Mouse (Mus musculus): ENCODE data around the gene Spi1. TPM values are rescaled to one million over a fixed set of nuclear protein-coding genes. Genes with fewer than 3 reads are reported as not detected.

The Spi1 gene
- polyA plus RNA-seq, 2 experiments = 15.6 to 20.5 TPM

DNA sequence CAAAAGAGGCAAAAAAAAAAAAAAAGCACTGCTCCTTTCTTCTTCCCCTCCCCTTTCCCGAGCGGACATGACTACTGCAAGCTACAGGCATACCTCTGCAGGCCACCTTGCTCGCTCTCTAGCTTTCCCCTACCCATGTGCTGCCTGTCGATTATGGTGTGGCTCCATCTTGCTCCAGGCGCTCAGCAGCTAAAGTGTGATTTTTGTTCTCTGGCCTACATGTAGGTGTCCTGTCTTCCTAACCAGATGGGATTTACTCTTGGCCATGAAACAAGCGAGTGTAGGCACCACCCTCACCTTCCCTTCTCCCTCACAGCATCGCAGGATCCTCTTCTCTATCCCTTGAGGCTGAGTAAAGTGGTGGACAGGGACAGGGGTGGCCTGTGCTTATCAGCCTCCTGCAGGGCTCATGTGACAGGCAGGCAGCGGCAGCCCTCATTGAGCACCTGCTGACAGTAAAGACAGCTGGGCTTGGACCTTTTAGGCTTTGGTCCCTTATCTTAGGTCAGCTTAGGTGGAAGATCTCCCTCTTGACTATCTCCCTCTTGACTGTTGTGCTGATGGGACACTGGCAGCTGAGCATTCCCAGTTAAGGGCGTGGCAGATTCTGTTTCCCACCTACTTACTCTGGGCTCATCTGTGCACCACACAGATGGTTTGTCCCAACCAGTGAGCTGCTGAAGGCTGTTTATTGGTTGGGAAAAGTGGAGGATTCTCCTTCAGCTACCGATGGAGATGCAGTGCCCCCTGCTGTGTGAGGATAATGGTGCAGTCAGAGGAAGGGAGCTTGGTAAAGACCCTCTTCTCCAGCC, 21.4 kb upstream of the Spi1 start:
- ATAC-seq (ENCODE audit: insufficient read depth) (peak; percentile 93), DNase-seq (ENCODE audit: low read depth in 3 of 3, low spot score in 3 of 3) (peak; percentile 69 to 74 (median 70))
- Histone ChIP-seq H3K27me3 (ENCODE audit: control insufficient read depth, insufficient read depth, low read length) (no peaks in the 10 kb centered on the region), H3K4me1 (replicated peaks; ENCODE audit: control insufficient read depth in 2 of 2, insufficient read depth in 2 of 2, low read length in 1 of 2) (peaks cover 17% of the 10 kb centered on the region in 2 experiments), H3K36me3 (replicated peaks; ENCODE audit: control insufficient read depth, insufficient read depth, low read depth) (peaks cover 72% of the 10 kb centered on the region), H3K4me2 (ENCODE audit: low read depth) (peak overlapping the region; percentile 25), H3K27ac (peak overlapping the region; percentile 71), H3K9ac (replicated peaks) (peak overlapping the region; percentile 15), H3K9me3 (ENCODE audit: control insufficient read depth, low read length) (no peaks in the 10 kb centered on the region), H3K4me3 (ENCODE audit: insufficient read depth in 1 of 2, low read depth in 2 of 2, low read length in 2 of 2) (no peak overlapping the region)
- TF ChIP-seq CTCF (IDR thresholded peaks at IDR 0.05; ENCODE audit: low read depth) (peak; percentile 79), EP300 (IDR thresholded peaks at IDR 0.05; ENCODE audit: low read depth) (peak; percentile 79)
- WGBS (ENCODE audit: insufficient replicate concordance) = 49% methylated on average over 10 of the region's 10 CpGs

DNA sequence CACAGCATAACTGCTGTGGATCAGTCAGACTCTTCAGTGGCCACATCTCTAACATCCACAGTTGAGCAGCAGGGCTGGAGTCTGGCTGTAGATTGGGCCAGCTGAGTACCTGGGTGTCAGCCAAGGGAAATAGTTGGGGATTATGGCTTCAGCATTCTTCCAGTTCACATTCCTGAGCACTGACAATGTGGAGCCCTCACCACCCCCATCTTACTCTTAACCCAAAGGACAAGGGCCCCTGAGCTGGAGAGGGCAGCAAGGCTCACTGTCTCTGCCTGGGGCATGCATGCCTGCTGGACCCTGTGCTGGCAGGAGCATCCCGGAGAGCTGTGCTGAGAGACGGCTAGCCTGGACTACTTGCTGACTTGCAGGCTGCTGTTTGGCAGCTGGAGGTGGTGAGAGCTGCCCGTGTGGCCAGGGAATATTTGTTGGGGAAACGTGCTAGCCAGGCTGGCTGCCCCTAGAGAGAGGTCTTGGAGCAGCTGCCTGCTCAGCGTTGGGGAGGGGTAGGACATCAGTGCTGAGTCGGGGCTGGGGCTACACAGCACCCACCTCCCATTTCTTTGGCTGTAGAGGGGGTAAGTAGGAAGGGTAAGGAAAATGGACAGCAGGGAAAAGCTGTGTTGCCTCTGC, 20.2 kb upstream of the Spi1 start:
- no peak for ATAC-seq (ENCODE audit: insufficient read depth)
- Histone ChIP-seq H3K27me3 (ENCODE audit: control insufficient read depth, insufficient read depth, low read length) (no peaks in the 10 kb centered on the region), H3K9me3 (ENCODE audit: control insufficient read depth, low read length) (no peaks in the 10 kb centered on the region), H3K4me2 (ENCODE audit: low read depth) (no peak overlapping the region), H3K36me3 (replicated peaks; ENCODE audit: control insufficient read depth, insufficient read depth, low read depth) (peaks cover 60% of the 10 kb centered on the region), H3K4me3 (ENCODE audit: insufficient read depth in 1 of 2, low read depth in 2 of 2, low read length in 2 of 2) (no peak overlapping the region), H3K9ac (replicated peaks) (no peak overlapping the region; the same call in 1 of the 2 replicates), H3K27ac (peak overlapping the region; percentile 71), H3K4me1 (replicated peaks; ENCODE audit: control insufficient read depth in 2 of 2, insufficient read depth in 2 of 2, low read length in 1 of 2) (peaks cover 17% of the 10 kb centered on the region in 2 experiments)
- DNase-seq (ENCODE audit: low read depth in 3 of 3, low spot score in 3 of 3) = no peak
- 83% methylated on average over 6 of the region's 6 CpGs for WGBS (ENCODE audit: insufficient replicate concordance)
- no peak for TF ChIP-seq EP300 (IDR thresholded peaks at IDR 0.05; ENCODE audit: low read depth)
- TF ChIP-seq CTCF (IDR thresholded peaks at IDR 0.05; ENCODE audit: low read depth) = no peak

- Histone ChIP-seq H3K36me3 (replicated peaks; ENCODE audit: control insufficient read depth, insufficient read depth, low read depth) (peaks cover 51% of the 10 kb centered on the region), H3K4me2 (ENCODE audit: low read depth) (no peak overlapping the region), H3K9ac (replicated peaks) (no peak overlapping the region), H3K9me3 (ENCODE audit: control insufficient read depth, low read length) (no peaks in the 10 kb centered on the region), H3K4me1 (replicated peaks; ENCODE audit: control insufficient read depth in 2 of 2, insufficient read depth in 2 of 2, low read length in 1 of 2) (peaks cover 17% of the 10 kb centered on the region in 2 experiments), H3K4me3 (ENCODE audit: insufficient read depth in 1 of 2, low read depth in 2 of 2, low read length in 2 of 2) (no peak overlapping the region), H3K27ac (no peak overlapping the region), H3K27me3 (ENCODE audit: control insufficient read depth, insufficient read depth, low read length) (no peaks in the 10 kb centered on the region)
- WGBS (ENCODE audit: insufficient replicate concordance) = 88% methylated on average over 16 of the region's 16 CpGs
- TF ChIP-seq EP300 (IDR thresholded peaks at IDR 0.05; ENCODE audit: low read depth) (no peak), CTCF (IDR thresholded peaks at IDR 0.05; ENCODE audit: low read depth) (no peak)
- DNase-seq (ENCODE audit: low read depth in 3 of 3, low spot score in 3 of 3) (no peak), ATAC-seq (ENCODE audit: insufficient read depth) (no peak)
Observed at GRCm38 (mm10) chr2:91062779-91063606, 19.2 kb upstream of the Spi1 start.

DNA sequence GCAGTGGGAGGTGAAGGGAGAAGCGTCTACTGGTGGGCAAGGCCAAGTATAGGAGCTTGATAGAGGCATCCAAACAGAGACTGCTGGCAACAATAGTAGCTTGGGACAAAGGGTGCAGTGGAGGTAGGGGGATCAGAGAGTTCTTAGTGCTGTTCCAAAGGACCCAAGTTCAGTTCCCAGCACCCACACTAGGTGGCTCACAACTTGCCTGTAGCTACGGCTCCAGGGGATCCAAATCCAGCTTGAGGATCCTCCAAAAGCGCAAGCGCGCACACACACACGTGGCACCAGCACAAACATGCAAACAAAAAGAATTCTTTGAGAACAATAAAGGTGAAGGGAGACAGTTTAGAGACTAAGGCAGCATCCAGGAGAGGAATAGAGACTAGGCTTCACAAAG, 18.0 kb upstream of the Spi1 start:
- Histone ChIP-seq H3K9me3 (ENCODE audit: control insufficient read depth, low read length) (no peaks in the 10 kb centered on the region), H3K36me3 (replicated peaks; ENCODE audit: control insufficient read depth, insufficient read depth, low read depth) (peaks cover 40% of the 10 kb centered on the region), H3K4me3 (ENCODE audit: insufficient read depth in 1 of 2, low read depth in 2 of 2, low read length in 2 of 2) (no peak overlapping the region), H3K4me2 (ENCODE audit: low read depth) (no peak overlapping the region), H3K9ac (replicated peaks) (no peak overlapping the region), H3K27me3 (ENCODE audit: control insufficient read depth, insufficient read depth, low read length) (no peaks in the 10 kb centered on the region), H3K4me1 (replicated peaks; ENCODE audit: control insufficient read depth in 2 of 2, insufficient read depth in 2 of 2, low read length in 1 of 2) (peaks cover 17 to 19% of the 10 kb centered on the region in 2 experiments), H3K27ac (no peak overlapping the region)
- TF ChIP-seq EP300 (IDR thresholded peaks at IDR 0.05; ENCODE audit: low read depth) (no peak), CTCF (IDR thresholded peaks at IDR 0.05; ENCODE audit: low read depth) (no peak)
- WGBS (ENCODE audit: insufficient replicate concordance) = 86% methylated on average over 6 of the region's 6 CpGs
- no peak for ATAC-seq (ENCODE audit: insufficient read depth)
- no peak for DNase-seq (ENCODE audit: low read depth in 3 of 3, low spot score in 3 of 3)
